In the genomic region with DNA sequence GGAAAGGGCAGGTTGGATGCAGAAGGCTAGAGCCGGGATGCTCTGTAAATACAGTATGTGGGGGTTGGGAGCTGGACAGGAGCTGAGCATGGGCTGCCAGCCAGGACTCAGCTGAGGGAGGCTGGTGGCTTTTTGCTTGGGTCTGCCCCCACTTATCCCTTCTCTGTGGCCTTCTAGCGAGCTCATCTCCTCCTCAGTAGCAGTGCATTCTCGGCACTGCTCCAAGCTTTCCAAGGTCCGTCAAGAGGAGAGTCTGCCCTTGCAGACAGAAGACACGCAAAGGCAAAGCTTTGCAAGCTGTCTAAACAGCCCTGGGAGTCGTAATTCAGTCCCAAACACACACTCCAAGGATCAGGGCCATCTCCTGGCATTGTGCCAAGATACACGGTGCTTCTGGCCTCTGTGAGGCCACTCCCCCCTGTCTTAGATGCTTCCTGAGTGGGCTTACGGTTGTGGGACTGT, we compare ENCODE assay signal across 13 mouse cellular contexts. TPM values are rescaled to one million over a fixed set of nuclear protein-coding genes. Genes with fewer than 3 reads are reported as not detected.
DNase-seq lines count a peak whose midpoint lies in the region; ATAC-seq and TF ChIP-seq lines count a peak whose summit lies in the region.
"Had no signal": no experiment of that assay in that cellular context is flagged by ENCODE, and none has a peak within 500 bp of the region (broad histone marks: within the 10 kb centered on the region; RNA-seq: fewer than 3 reads in every experiment).

No protein-coding gene starts in this region.

- H3K4me3 ChIP-seq in intestine, embryonic 14.5 days (ENCODE audit: low read depth, low read length) = no peak overlapping the region
- H3K4me3 ChIP-seq in intestine, postnatal 0 days (ENCODE audit: low read depth, low read length) = no peak overlapping the region
- H3K4me3 ChIP-seq in limb, embryonic 13.5 days = no peak overlapping the region
- H3K4me3 ChIP-seq: embryonic facial prominence, embryonic 15.5 days had no signal

- peak; percentile 84 for ATAC-seq in intestine, embryonic 14.5 days (replicated peaks; ENCODE audit: low FRiP score, low TSS enrichment, low read depth)
- ATAC-seq in intestine, postnatal 0 days = no peak
- ATAC-seq in limb, embryonic 13.5 days (ENCODE audit: low FRiP score, low read depth) = peak; percentile 77

- no peaks in the 10 kb centered on the region; the same call in 1 of the 2 replicates for H3K9me3 ChIP-seq in intestine, embryonic 14.5 days (ENCODE audit: control insufficient read depth, low read length)
- H3K9me3 ChIP-seq in intestine, postnatal 0 days (ENCODE audit: control insufficient read depth) = no peaks in the 10 kb centered on the region
- H3K9me3 ChIP-seq in limb, embryonic 13.5 days = no peaks in the 10 kb centered on the region
- H3K9me3 ChIP-seq: embryonic facial prominence, embryonic 15.5 days had no signal

- peak overlapping the region; percentile 24 for H3K27ac ChIP-seq in intestine, embryonic 14.5 days (ENCODE audit: low read depth)
- H3K27ac ChIP-seq in intestine, postnatal 0 days (ENCODE audit: low read depth, low read length) = no peak overlapping the region; the same call in 1 of the 2 replicates
- H3K27ac ChIP-seq in limb, embryonic 13.5 days = no peak overlapping the region
- H3K27ac ChIP-seq: embryonic facial prominence, embryonic 15.5 days had no signal

- H3K36me3 ChIP-seq in intestine, embryonic 14.5 days (ENCODE audit: control insufficient read depth, insufficient read depth, low read length) = no peaks in the 10 kb centered on the region
- H3K36me3 ChIP-seq in intestine, postnatal 0 days (ENCODE audit: control insufficient read depth, insufficient read depth) = no peaks in the 10 kb centered on the region
- no peaks in the 10 kb centered on the region for H3K36me3 ChIP-seq in limb, embryonic 13.5 days
- H3K36me3 ChIP-seq: embryonic facial prominence, embryonic 15.5 days had no signal

- peak; percentile 72 for DNase-seq in intestine, embryonic 14.5 days (ENCODE audit: low spot score)
- DNase-seq in adrenal gland, adult (ENCODE audit: inconsistent age in 2 of 2, low spot score in 1 of 2) = peak; percentile 87 to 92
- peak; percentile 13 for DNase-seq in cerebellum, adult 9-11 months
- DNase-seq in spleen, postnatal 14 days (ENCODE audit: low spot score in 2 of 2) = no peak
- DNase-seq in frontal cortex, adult 2 months (ENCODE audit: extremely low spot score in 1 of 2, low spot score in 1 of 2) = no peak
- no peak for DNase-seq in layer of hippocampus, postnatal 36 days
- DNase-seq: lung, postnatal 36 days had no signal

- peaks cover 20% of the 10 kb centered on the region for H3K4me1 ChIP-seq in intestine, embryonic 14.5 days (replicated peaks; ENCODE audit: control insufficient read depth, insufficient read depth, low read length)
- H3K4me1 ChIP-seq in intestine, postnatal 0 days (replicated peaks; ENCODE audit: control insufficient read depth, insufficient read depth, low read length) = no peaks in the 10 kb centered on the region
- H3K4me1 ChIP-seq in limb, embryonic 13.5 days = peaks cover 14% of the 10 kb centered on the region

- peak overlapping the region; percentile 20 for H3K4me2 ChIP-seq in intestine, embryonic 14.5 days (ENCODE audit: low read length)
- no peak overlapping the region for H3K4me2 ChIP-seq in intestine, postnatal 0 days (replicated peaks; ENCODE audit: low read depth)
- H3K4me2 ChIP-seq in limb, embryonic 13.5 days (replicated peaks) = 0 out of 2 replicates have a peak overlapping the region, but pooled peaks have one; percentile 25
- H3K4me2 ChIP-seq: embryonic facial prominence, embryonic 15.5 days had no signal

- 5% methylated on average over 8 of the region's 8 CpGs for WGBS in intestine, embryonic 14.5 days
- WGBS in intestine, postnatal 0 days = 10% methylated on average over 8 of the region's 8 CpGs
- WGBS in limb, embryonic 13.5 days = 31% methylated on average over 8 of the region's 8 CpGs

- no peak for TF ChIP-seq CTCF in intestine, postnatal 0 days (IDR thresholded peaks at IDR 0.05; ENCODE audit: low read depth)

- H3K27me3 ChIP-seq in intestine, embryonic 14.5 days (replicated peaks; ENCODE audit: control insufficient read depth, insufficient read depth, low read length) = no peaks in the 10 kb centered on the region
- no peaks in the 10 kb centered on the region for H3K27me3 ChIP-seq in intestine, postnatal 0 days (replicated peaks; ENCODE audit: control insufficient read depth, insufficient read depth, low read length)
- H3K27me3 ChIP-seq in limb, embryonic 13.5 days = no peaks in the 10 kb centered on the region
- H3K27me3 ChIP-seq: embryonic facial prominence, embryonic 15.5 days had no signal

- no peak overlapping the region for H3K9ac ChIP-seq in intestine, embryonic 14.5 days (ENCODE audit: low read length)
- no peak overlapping the region for H3K9ac ChIP-seq in intestine, postnatal 0 days (ENCODE audit: low read depth, low read length)
- H3K9ac ChIP-seq in limb, embryonic 13.5 days = no peak overlapping the region
- H3K9ac ChIP-seq: embryonic facial prominence, embryonic 15.5 days had no signal

RNA-seq across cellular contexts. Expression of gene Smim23, which starts 33.0 kb away (rescaled TPM):
- polyA plus RNA-seq in intestine, embryonic 14.5 days (2014; fragmentation: Nextera tagmentation; extraction: Ambion mirVana) = not detected in 2 replicates
- not detected in 2 replicates for polyA plus RNA-seq in intestine, postnatal 0 days (2015; fragmentation: Nextera tagmentation; extraction: Ambion mirVana)
- polyA plus RNA-seq in limb, embryonic 13.5 days (2015; fragmentation: Nextera tagmentation; extraction: Ambion mirVana) = not detected in 2 replicates
- polyA plus RNA-seq in frontal cortex, adult 2 months (2012; rRNA removed) = not detected in 2 replicates
- total RNA-seq in layer of hippocampus, postnatal 36 days (2021) = not detected
- total RNA-seq: ES-E14; heart, postnatal 25 days had no signal
- polyA plus RNA-seq: embryonic facial prominence, embryonic 15.5 days; small intestine, adult 2 months had no signal

Comparison
In these comparisons a context has a peak if more than half of its experiments do, and no peak if none do; other contexts are left out.
1. DNase-seq: peak in intestine, embryonic 14.5 days (single experiment), adrenal gland, adult (2 of 2) and cerebellum, adult 9-11 months (single experiment); none in spleen, postnatal 14 days (0 of 2), frontal cortex, adult 2 months (0 of 2) and layer of hippocampus, postnatal 36 days (0 of 2).